Mouse (Mus musculus): ENCODE measurements at regions not wholly inside any gene's neighbourhood (a gene's known extent, or its start where the extent isn't known, plus 50 kb on each side); places are given as distances from the start of the nearest gene placed in this dataset.
A peak's percentile ranks its signal among the peaks of the same experiment; 100 is the strongest.

DNA sequence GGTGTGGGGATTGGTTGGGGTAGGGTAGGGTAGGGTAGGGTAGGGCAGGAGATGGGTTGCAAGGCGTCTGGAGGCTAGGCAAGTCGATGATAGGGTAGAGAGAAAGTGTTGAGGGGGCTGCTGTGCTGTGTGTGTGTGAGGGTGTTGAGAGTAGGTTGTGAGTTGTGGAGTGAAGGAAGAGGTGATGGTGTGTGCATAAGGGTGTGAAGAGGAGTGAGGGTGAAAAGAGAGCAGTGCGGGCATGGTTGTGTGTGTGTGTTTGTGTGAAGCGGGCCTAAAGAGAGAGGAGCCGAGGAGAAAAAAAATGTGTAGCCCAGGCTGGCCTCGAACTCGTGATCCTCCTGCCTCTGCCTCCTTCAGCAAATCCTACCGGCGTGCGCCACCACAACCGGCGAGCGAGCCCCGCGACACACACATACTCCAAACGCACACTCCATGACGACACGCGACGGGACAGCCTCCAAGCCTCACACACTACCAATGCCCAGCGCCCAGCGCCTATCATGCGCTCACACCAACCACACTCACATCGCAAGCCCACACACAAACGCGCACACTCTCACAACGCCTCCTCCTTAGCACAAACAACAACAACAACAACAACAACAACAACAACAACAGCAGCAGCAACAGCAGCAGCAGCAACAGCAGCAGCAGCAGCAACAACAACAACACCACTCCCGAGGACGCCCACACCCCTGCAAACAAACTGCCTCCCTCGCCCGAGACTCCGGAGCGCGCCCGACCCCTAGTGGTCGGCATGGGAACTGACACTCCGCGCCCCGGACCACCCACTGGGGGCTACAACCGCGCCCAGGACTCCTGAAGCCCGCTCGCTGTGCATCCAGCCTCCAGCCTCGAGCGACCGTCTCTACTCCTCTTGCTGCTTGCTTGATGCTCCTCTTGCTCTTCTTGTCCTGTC lies 55.6 kb upstream of the Ezh2 start:
- TF ChIP-seq CTCF (IDR thresholded peaks at IDR 0.05; ENCODE audit: low read depth, low read length), result peak; percentile 82
- TF ChIP-seq POLR2A (IDR thresholded peaks at IDR 0.05; ENCODE audit: borderline replicate concordance, low read depth, low read length), result no peak
